Mouse (Mus musculus) gonadal fat pad, adult 2 months (tissue): Measurements from ENCODE around the gene Serpinb9. TPM values are rescaled to one million over a fixed set of nuclear protein-coding genes. Genes with fewer than 3 reads are reported as not detected.
"Not testable (repeated sequence)": the region's sequence is repeated elsewhere in the genome, so short reads cannot be mapped to it uniquely, and the experiment has no call there.

Experiments used
- DNase-seq: peaks from one replicate; pipeline ENCODE4 v3.0.0-alpha.2; 2012; ENCODE audit warnings: low read depth
- polyA plus RNA-seq: library from polyadenylated mRNA; depleted of rRNA; stranded (reverse); fragments of >200 nt; gene quantifications from 2 replicates; pipeline ENCODE4 v1.2.3, GENCODE M21; 2012; rRNA removed

Serpinb9 gene
- polyA plus RNA-seq = 11.6 and 14.1 TPM in 2 replicates

GRCm38 (mm10) chr13:33002950-33003349 lies at the start of gene Serpinb9:
Serpinb9 (plus strand) TSS chr13:33003250.
- no peak for DNase-seq

- no peak for DNase-seq
Measured at GRCm38 (mm10) chr13:32956537-32956936, 46.5 kb upstream of the Serpinb9 start.

GRCm38 (mm10) chr13:32957917-32958316 lies 45.1 kb upstream of the Serpinb9 start:
- DNase-seq = no peak

- DNase-seq = not testable (repeated sequence)
Measured at GRCm38 (mm10) chr13:32958521-32958920, 44.5 kb upstream of the Serpinb9 start.

- DNase-seq = no peak
Measured at GRCm38 (mm10) chr13:32963990-32964753, 38.9 kb upstream of the Serpinb9 start.

- no peak for DNase-seq
Measured at GRCm38 (mm10) chr13:32964989-32965811, 37.9 kb upstream of the Serpinb9 start, which contains the start of gene Serpinb6b. Serpinb6b (plus strand) TSS chr13:32965209.

- no peak for DNase-seq
Measured at GRCm38 (mm10) chr13:32966116-32966515, 36.9 kb upstream of the Serpinb9 start.

- no peak for DNase-seq
Measured at GRCm38 (mm10) chr13:32967233-32967632, 35.8 kb upstream of the Serpinb9 start.

- no peak for DNase-seq
Measured at GRCm38 (mm10) chr13:32968353-32968984, 34.6 kb upstream of the Serpinb9 start.

- no peak for DNase-seq
Measured at GRCm38 (mm10) chr13:32968996-32969640, 33.9 kb upstream of the Serpinb9 start.

GRCm38 (mm10) chr13:32969641-32970040 lies 33.4 kb upstream of the Serpinb9 start:
- no peak for DNase-seq

- DNase-seq = no peak
Measured at GRCm38 (mm10) chr13:32970776-32971175, 32.3 kb upstream of the Serpinb9 start.

- no peak for DNase-seq
Measured at GRCm38 (mm10) chr13:32974268-32974667, 28.8 kb upstream of the Serpinb9 start.

- no peak for DNase-seq
Measured at GRCm38 (mm10) chr13:32974889-32975460, 28.1 kb upstream of the Serpinb9 start.

- no peak for DNase-seq
Measured at GRCm38 (mm10) chr13:32975710-32976109, 27.3 kb upstream of the Serpinb9 start.

- DNase-seq = no peak
Measured at GRCm38 (mm10) chr13:32982556-32983042, 20.5 kb upstream of the Serpinb9 start.

- no peak for DNase-seq
Measured at GRCm38 (mm10) chr13:32986256-32986655, 16.8 kb upstream of the Serpinb9 start.

GRCm38 (mm10) chr13:32993152-32993893 lies 9.7 kb upstream of the Serpinb9 start:
- no peak for DNase-seq

- no peak for DNase-seq
Measured at GRCm38 (mm10) chr13:32993894-32994242, 9.2 kb upstream of the Serpinb9 start.

- no peak for DNase-seq
Measured at GRCm38 (mm10) chr13:32995051-32995450, 8.0 kb upstream of the Serpinb9 start.

GRCm38 (mm10) chr13:33001341-33001740 lies 1.7 kb upstream of the Serpinb9 start:
- no peak for DNase-seq
